Mouse (Mus musculus) gastrocnemius, postnatal 36 days (tissue): Measurements from ENCODE around the gene Pih1d1. TPM values are rescaled to one million over a fixed set of nuclear protein-coding genes. Genes with fewer than 3 reads are reported as not detected.
A peak's percentile ranks its signal among the peaks of the same experiment; 100 is the strongest.

Experiments used
- DNase-seq, 2 experiments: peaks; one replicate each; pipeline ENCODE4 v3.0.0; 2022
- intact Hi-C: fragments of 180-260 bp; cut with DNase I; formaldehyde crosslinking; loops from one replicate; pipeline ENCODE4 v1.15.1; 2025
- total RNA-seq, 2 experiments: library from RNA; stranded (reverse); gene quantifications; 2 replicates each; pipeline ENCODE4 v1.2.3; 2021

The Pih1d1 gene
- total RNA-seq, 2 experiments from 2014 or later = 28.6 to 36.2 TPM

GRCm38 (mm10) chr7:45185921-45186320, 31.8 kb downstream of the Pih1d1 start:
- intact Hi-C loops = no loop called here
- DNase-seq = no peak

DNA sequence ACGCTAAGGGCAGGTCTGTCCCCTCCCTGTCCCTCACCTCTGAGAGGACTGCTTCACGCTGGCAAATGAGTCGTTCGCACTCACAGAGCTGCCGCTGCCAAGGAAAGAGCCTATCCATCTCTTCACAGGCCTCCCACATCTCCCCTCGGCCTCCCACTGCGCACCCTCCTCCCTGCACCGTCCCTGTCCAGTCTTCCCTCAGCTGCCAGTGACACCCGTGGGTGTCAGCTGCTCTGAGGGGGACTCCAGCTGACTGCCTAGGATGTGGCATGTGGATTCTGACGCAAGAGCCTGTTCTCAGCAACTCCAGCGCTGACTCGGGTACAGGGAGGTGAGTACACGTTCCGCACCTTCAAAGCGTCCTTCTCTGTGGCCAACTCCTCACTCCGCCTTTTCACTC, 35.5 kb downstream of the Pih1d1 start:
- intact Hi-C loops = no loop called here
- no peak for DNase-seq

- intact Hi-C loops = no loop called here
- no peak for DNase-seq
Observed at GRCm38 (mm10) chr7:45190186-45190585, 36.1 kb downstream of the Pih1d1 start.

GRCm38 (mm10) chr7:45191161-45191560, 37.1 kb downstream of the Pih1d1 start:
- intact Hi-C loops = no loop called here
- no peak for DNase-seq

DNA sequence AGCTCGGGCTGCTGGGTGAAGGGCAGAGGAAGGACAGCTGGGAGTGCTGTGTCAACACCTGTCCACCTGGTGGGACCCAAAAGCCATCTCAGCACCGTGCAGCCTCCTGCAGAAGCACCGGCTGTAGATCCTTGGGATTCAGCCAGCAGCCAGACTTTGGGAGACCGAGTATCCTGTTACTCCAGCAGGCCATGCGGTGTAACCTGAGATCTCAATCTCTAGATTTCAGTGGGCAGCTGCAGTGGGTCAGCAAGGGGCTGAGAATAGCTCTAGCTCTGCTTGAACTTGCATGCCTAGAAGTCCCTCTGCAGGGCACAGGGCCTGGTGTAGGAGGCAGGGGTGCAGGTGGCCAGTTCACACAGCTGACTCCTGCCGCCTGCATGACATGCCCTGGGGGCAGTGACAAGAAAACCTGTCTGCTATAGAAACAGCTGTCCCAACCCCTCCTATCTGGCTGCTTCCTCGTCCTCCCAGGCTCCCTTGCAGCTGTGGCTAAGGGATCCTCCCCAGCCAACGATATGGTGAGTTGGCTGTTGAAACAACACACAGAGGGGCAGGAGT, 37.8 kb downstream of the Pih1d1 start:
- intact Hi-C loops = no loop called here

GRCm38 (mm10) chr7:45192585-45193310, 38.6 kb downstream of the Pih1d1 start:
- DNase-seq = no peak
- intact Hi-C loops = no loop called here

More for the DNA sequence above, 37.8 kb downstream of the Pih1d1 start:
- peak; percentile 34 to 41 for DNase-seq

GRCm38 (mm10) chr7:45193406-45193805, 39.3 kb downstream of the Pih1d1 start:
- intact Hi-C loops = no loop called here
- no peak for DNase-seq

DNA sequence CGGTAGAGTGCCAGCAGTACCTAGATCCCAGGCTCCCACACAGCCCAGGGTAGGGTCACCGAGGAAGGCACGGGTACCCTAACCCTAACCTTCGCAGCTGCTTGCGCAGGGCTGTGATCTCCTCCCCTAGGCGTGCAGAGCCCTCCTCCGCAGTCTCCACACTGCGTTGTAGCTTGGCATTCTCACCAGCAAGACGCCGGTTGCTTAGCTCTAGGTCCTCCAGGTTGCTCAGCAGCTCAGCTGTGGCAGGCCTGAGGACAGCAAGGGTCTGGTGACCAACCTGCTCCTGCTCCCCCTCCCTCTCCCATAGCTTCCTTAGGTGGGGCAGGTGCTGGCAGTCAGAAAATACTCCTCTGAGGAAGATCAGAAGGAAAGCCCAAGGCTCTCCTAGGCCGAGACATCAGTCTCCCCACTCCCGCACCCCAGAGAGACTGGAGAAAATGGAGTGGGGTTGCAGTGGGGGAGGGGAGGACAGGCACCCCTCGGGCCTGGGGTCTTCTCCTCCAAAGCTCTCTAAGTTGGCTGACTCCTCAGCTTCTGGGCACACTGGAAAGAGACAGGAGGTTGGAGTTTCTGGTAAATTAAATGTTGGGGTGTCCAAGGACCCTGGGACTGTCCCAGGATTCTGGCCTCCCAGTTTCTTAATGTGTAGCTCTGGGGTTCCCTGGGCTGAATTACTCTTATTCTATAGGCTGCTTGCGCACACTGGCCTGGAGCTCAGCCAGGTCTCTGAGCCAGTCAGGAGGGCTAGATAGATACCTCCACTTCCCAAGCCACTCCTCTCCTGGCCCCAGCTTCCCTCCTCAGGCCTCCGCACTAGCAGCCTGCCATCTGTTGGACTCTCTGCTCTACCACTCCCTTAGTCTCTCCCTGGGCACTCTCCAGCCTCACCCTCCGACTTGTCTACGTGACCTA, 40.0 kb downstream of the Pih1d1 start:
- intact Hi-C loops = no loop called here
- no peak for DNase-seq

- no peak for DNase-seq
- intact Hi-C loops = loop anchor here (5.0 kb wide), 1 partner anchor 118 kb away; no protein-coding TSS in a partner anchor
Observed at GRCm38 (mm10) chr7:45195341-45196175, 41.5 kb downstream of the Pih1d1 start.

- no peak for DNase-seq
- intact Hi-C loops = loop anchor here (5.0 kb wide), 1 partner anchor 119 kb away; no protein-coding TSS in a partner anchor
Observed at GRCm38 (mm10) chr7:45196176-45196535, 42.1 kb downstream of the Pih1d1 start.

- intact Hi-C loops = loop anchor here (5.0 kb wide), 1 partner anchor 120 kb away; no protein-coding TSS in a partner anchor
- no peak for DNase-seq
Observed at GRCm38 (mm10) chr7:45196994-45197393, 42.9 kb downstream of the Pih1d1 start.

DNA sequence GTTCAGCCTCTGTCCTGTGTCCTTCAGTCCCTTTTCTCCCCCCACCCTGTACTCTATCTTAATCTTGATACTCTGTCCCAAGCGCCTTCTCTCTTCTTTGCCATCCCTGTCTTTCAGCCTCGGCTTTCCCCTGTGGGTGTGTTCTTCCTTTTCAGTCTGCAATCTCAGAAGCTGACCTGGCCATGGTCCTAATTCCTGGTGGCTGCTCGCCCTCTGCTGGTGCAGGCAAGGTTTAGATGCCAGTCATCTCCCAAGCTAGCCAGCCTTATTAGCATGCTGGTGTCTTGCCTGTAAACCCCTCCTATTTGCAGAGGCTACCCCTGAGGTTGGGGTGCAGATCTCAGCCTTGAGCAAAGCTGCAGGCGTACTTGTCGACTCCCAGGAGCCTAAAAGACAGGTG, 44.3 kb downstream of the Pih1d1 start:
- peak; percentile 66 to 76 for DNase-seq
- intact Hi-C loops = loop anchor here (1.0 to 5.0 kb wide), 2 partner anchors 36 to 121 kb away; no protein-coding TSS in a partner anchor

DNA sequence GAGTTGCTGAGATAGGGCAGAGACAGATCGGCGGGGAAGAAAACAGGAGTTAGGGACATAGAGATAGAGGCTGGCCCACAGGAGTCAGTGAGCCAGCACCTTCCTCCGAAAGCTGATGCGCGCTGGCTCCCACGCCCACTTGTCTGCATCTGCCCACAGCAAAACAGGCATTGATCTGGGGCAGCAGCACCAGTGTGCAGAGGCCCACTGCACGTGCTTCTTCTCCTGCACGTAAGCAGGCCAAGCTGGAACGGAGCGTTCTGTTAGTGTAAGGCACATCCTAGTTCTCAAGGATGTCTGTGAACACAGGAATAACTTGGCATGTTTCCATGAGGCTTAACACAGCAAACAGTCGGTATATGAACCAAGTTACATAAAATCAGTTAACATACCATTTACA, 44.9 kb downstream of the Pih1d1 start:
- no peak for DNase-seq
- intact Hi-C loops = loop anchor here (1.0 to 5.0 kb wide), 2 partner anchors 37 to 122 kb away; no protein-coding TSS in a partner anchor

- DNase-seq = no peak
- intact Hi-C loops = no loop called here
Observed at GRCm38 (mm10) chr7:45202654-45203053, 48.6 kb downstream of the Pih1d1 start.

- intact Hi-C loops = loop anchor here (5.0 kb wide), 1 partner anchor 68 kb away; no protein-coding TSS in a partner anchor
- DNase-seq = peak; percentile 62 to 81
Observed at GRCm38 (mm10) chr7:45204380-45205143, 50.5 kb downstream of the Pih1d1 start, which contains the start of gene Ccdc155. Ccdc155 (minus strand) TSS chr7:45204892.

DNA sequence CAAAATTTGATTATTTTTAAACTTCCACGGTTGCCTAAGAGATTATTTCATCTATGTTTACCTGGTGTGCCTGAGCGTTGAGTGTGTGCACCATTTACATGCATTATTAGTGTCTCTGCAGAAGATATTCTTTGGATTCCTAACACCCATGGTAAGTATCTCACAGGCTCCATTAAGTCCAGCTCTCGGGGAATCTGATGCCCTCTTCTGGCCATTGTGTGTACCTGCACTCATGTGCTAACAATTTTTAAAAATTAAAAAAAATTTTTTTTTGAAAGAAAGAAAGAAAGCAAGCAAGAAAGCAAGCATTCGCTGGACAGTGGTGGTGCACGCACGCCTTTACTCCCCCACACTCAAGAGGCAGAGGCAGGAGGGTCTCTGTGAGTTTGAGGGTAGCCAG, 54.2 kb downstream of the Pih1d1 start:
- intact Hi-C loops = loop anchor here (5.0 kb wide), 1 partner anchor 64 kb away; no protein-coding TSS in a partner anchor
- no peak for DNase-seq
